Mouse (Mus musculus) intestine, embryonic 14.5 days (tissue): Measurements from ENCODE around the gene Ttc19. TPM values are rescaled to one million over a fixed set of nuclear protein-coding genes. Genes with fewer than 3 reads are reported as not detected.

Experiments
- ATAC-seq: fragments of 200-750 bp; cut with Nextera tagmentation; replicated peaks from 2 replicates; pipeline ENCODE4 v1.8.0; 2017; ENCODE audit warnings: low read depth, moderate number of reproducible peaks, moderate TSS enrichment, moderate library complexity; ENCODE audit not compliant: low FRiP score, low TSS enrichment
- DNase-seq: peaks from one replicate; pipeline ENCODE4 v3.0.0-alpha.2; 2018; ENCODE audit warnings: low spot score
- H3K27ac ChIP-seq: fragments of 300-500 bp; sonication (generic); 2 replicates; pipeline ENCODE4 v1.5.1; 2014; ENCODE audit warnings: low read depth, mild to moderate bottlenecking, control low read depth
- H3K27me3 ChIP-seq: fragments of 300-500 bp; sonication (generic); replicated peaks from 2 replicates; pipeline ENCODE4 v1.6.1; 2014; ENCODE audit warnings: low read length, control low read depth; ENCODE audit not compliant: control insufficient read depth, insufficient read depth
- H3K36me3 ChIP-seq: fragments of 300-500 bp; sonication (generic); 2 replicates; pipeline ENCODE4 v1.6.1; 2014; ENCODE audit warnings: low read length, control low read depth; ENCODE audit not compliant: control insufficient read depth, insufficient read depth
- H3K4me1 ChIP-seq: fragments of 300-500 bp; sonication (generic); replicated peaks from 2 replicates; pipeline ENCODE4 v1.6.1; 2014; ENCODE audit warnings: low read length, control low read depth, mixed read lengths; ENCODE audit not compliant: control insufficient read depth, insufficient read depth
- H3K4me2 ChIP-seq: fragments of 300-500 bp; sonication (generic); 2 replicates; pipeline ENCODE4 v1.6.1; 2014; ENCODE audit warnings: low read length
- H3K4me3 ChIP-seq: fragments of 300-500 bp; sonication (generic); 2 replicates; pipeline ENCODE4 v1.5.1; 2014; ENCODE audit warnings: low read depth, low read length, control low read depth, mixed read lengths
- H3K9ac ChIP-seq: fragments of 300-500 bp; sonication (generic); 2 replicates; pipeline ENCODE4 v1.6.1; 2014; ENCODE audit warnings: mild to moderate bottlenecking, low read length
- H3K9me3 ChIP-seq: fragments of 300-500 bp; sonication (generic); 2 replicates; pipeline ENCODE4 v1.6.1; 2016; ENCODE audit warnings: low read length, control low read depth; ENCODE audit not compliant: control insufficient read depth
- WGBS: fragments of 180-500 bp; shearing (Covaris S2); extraction: QIAGEN DNeasy Blood & Tissue Kit; methylation state at CpG from one replicate; pipeline ENCODE4 v1.1.7; 2014; 5-methylcytosine and 5-hydroxymethylcytosine counted together
- polyA plus RNA-seq: library from polyadenylated mRNA; unstranded; fragments of >200 nt; fragmentation: Nextera tagmentation; extraction: Ambion mirVana; gene quantifications from 2 replicates; pipeline ENCODE4 v1.2.1, GENCODE M21; 2014

Ttc19 gene
- polyA plus RNA-seq, 1 experiment from 2014 or later, result 15.6 TPM

GRCm38 (mm10) chr11:62251047-62251446 is 30.2 kb upstream of the Ttc19 start:
- Histone ChIP-seq H3K36me3 (no peaks in the 10 kb centered on the region), H3K9ac (no peak overlapping the region), H3K27ac (no peak overlapping the region), H3K27me3 (peaks cover 17% of the 10 kb centered on the region), H3K9me3 (no peaks in the 10 kb centered on the region), H3K4me3 (no peak overlapping the region), H3K4me2 (peak overlapping the region; percentile 29), H3K4me1 (peaks cover 19% of the 10 kb centered on the region)
- DNase-seq, result no peak
- ATAC-seq, result no peak
- WGBS, result 46% methylated on average over 11 of the region's 11 CpGs

- Histone ChIP-seq H3K27me3 (peaks cover 17% of the 10 kb centered on the region), H3K27ac (no peak overlapping the region), H3K4me2 (no peak overlapping the region), H3K4me3 (no peak overlapping the region), H3K9ac (no peak overlapping the region), H3K4me1 (peaks cover 19% of the 10 kb centered on the region), H3K9me3 (no peaks in the 10 kb centered on the region), H3K36me3 (no peaks in the 10 kb centered on the region)
- WGBS, result 63% methylated on average over 5 of the region's 5 CpGs
- no peak for DNase-seq
- ATAC-seq, result no peak
These were observed 27.9 kb upstream of the Ttc19 start for GRCm38 (mm10) chr11:62253380-62253779.

- 52% methylated on average over 5 of the region's 5 CpGs for WGBS
- Histone ChIP-seq H3K9me3 (no peaks in the 10 kb centered on the region), H3K4me1 (0 out of 2 replicates have a peak, but pooled peaks cover 5% of the 10 kb centered on the region), H3K9ac (no peak overlapping the region), H3K36me3 (no peaks in the 10 kb centered on the region), H3K27ac (no peak overlapping the region), H3K4me2 (no peak overlapping the region), H3K4me3 (no peak overlapping the region), H3K27me3 (no peaks in the 10 kb centered on the region)
- DNase-seq, result no peak
- no peak for ATAC-seq
These were observed 22.1 kb upstream of the Ttc19 start for GRCm38 (mm10) chr11:62259214-62259613.

GRCm38 (mm10) chr11:62263599-62263998 is 17.7 kb upstream of the Ttc19 start:
- no peak for ATAC-seq
- H3K4me1 ChIP-seq, result 0 out of 2 replicates have a peak, but pooled peaks cover 5% of the 10 kb centered on the region
- no peaks in the 10 kb centered on the region for H3K36me3 ChIP-seq
- no peak overlapping the region for H3K4me3 ChIP-seq
- no peak for DNase-seq
- H3K4me2 ChIP-seq, result no peak overlapping the region
- no peak overlapping the region for H3K27ac ChIP-seq
- WGBS, result 49% methylated on average over 7 of the region's 7 CpGs
- H3K9ac ChIP-seq, result no peak overlapping the region
- no peaks in the 10 kb centered on the region for H3K9me3 ChIP-seq
- no peaks in the 10 kb centered on the region for H3K27me3 ChIP-seq

GRCm38 (mm10) chr11:62264018-62264417 is 17.3 kb upstream of the Ttc19 start:
- no peak for DNase-seq
- no peaks in the 10 kb centered on the region for H3K27me3 ChIP-seq
- 48% methylated on average over 7 of the region's 7 CpGs for WGBS
- no peaks in the 10 kb centered on the region for H3K9me3 ChIP-seq
- H3K9ac ChIP-seq, result no peak overlapping the region
- H3K36me3 ChIP-seq, result no peaks in the 10 kb centered on the region
- no peak overlapping the region for H3K4me2 ChIP-seq
- H3K4me3 ChIP-seq, result no peak overlapping the region
- 0 out of 2 replicates have a peak, but pooled peaks cover 5% of the 10 kb centered on the region for H3K4me1 ChIP-seq
- H3K27ac ChIP-seq, result no peak overlapping the region
- ATAC-seq, result no peak

GRCm38 (mm10) chr11:62265642-62266041 is 15.6 kb upstream of the Ttc19 start:
- ATAC-seq (no peak), DNase-seq (no peak)
- H3K36me3 ChIP-seq, result no peaks in the 10 kb centered on the region
- no peak overlapping the region for H3K4me2 ChIP-seq
- H3K4me3 ChIP-seq, result no peak overlapping the region
- no peak overlapping the region for H3K27ac ChIP-seq
- H3K4me1 ChIP-seq, result peaks cover 12% of the 10 kb centered on the region
- H3K9ac ChIP-seq, result no peak overlapping the region
- WGBS, result 75% methylated on average over 7 of the region's 7 CpGs
- no peaks in the 10 kb centered on the region for H3K9me3 ChIP-seq
- no peaks in the 10 kb centered on the region for H3K27me3 ChIP-seq

- no peaks in the 10 kb centered on the region for H3K36me3 ChIP-seq
- DNase-seq (no peak), ATAC-seq (no peak; the same call in 1 of the 2 replicates)
- H3K27ac ChIP-seq, result no peak overlapping the region
- H3K9me3 ChIP-seq, result no peaks in the 10 kb centered on the region
- no peak overlapping the region for H3K4me3 ChIP-seq
- H3K4me1 ChIP-seq, result peaks cover 18% of the 10 kb centered on the region
- no peaks in the 10 kb centered on the region for H3K27me3 ChIP-seq
- 68% methylated on average over 17 of the region's 17 CpGs for WGBS
- H3K9ac ChIP-seq, result no peak overlapping the region
- H3K4me2 ChIP-seq, result no peak overlapping the region
These were observed 14.6 kb upstream of the Ttc19 start for GRCm38 (mm10) chr11:62266466-62267214.

GRCm38 (mm10) chr11:62268381-62268780 is 12.9 kb upstream of the Ttc19 start:
- ATAC-seq (no peak), DNase-seq (no peak)
- Histone ChIP-seq H3K9ac (no peak overlapping the region), H3K27ac (no peak overlapping the region), H3K4me2 (no peak overlapping the region), H3K4me3 (no peak overlapping the region), H3K27me3 (no peaks in the 10 kb centered on the region), H3K4me1 (peaks cover 18% of the 10 kb centered on the region), H3K36me3 (no peaks in the 10 kb centered on the region), H3K9me3 (no peaks in the 10 kb centered on the region)
- WGBS, result 59% methylated on average over 8 of the region's 8 CpGs

GRCm38 (mm10) chr11:62269097-62269496 is 12.2 kb upstream of the Ttc19 start:
- Histone ChIP-seq H3K4me2 (no peak overlapping the region), H3K4me1 (peaks cover 13% of the 10 kb centered on the region), H3K9me3 (no peaks in the 10 kb centered on the region), H3K36me3 (no peaks in the 10 kb centered on the region), H3K4me3 (no peak overlapping the region), H3K9ac (no peak overlapping the region), H3K27me3 (no peaks in the 10 kb centered on the region), H3K27ac (no peak overlapping the region)
- DNase-seq (no peak), ATAC-seq (no peak)
- 57% methylated on average over 12 of the region's 12 CpGs for WGBS
